Mouse (Mus musculus) CD8-positive naive resting alpha-beta T cell, adult 57 days (primary cell): ENCODE results near the gene Ascl1. TPM values are rescaled to one million over a fixed set of nuclear protein-coding genes. Genes with fewer than 3 reads are reported as not detected.

Experiments used
- total RNA-seq: library from RNA; stranded (reverse); gene quantifications from one replicate; pipeline ENCODE4 v1.2.4, GENCODE M21; 2023

Ascl1 gene
- total RNA-seq: not detected

DNA sequence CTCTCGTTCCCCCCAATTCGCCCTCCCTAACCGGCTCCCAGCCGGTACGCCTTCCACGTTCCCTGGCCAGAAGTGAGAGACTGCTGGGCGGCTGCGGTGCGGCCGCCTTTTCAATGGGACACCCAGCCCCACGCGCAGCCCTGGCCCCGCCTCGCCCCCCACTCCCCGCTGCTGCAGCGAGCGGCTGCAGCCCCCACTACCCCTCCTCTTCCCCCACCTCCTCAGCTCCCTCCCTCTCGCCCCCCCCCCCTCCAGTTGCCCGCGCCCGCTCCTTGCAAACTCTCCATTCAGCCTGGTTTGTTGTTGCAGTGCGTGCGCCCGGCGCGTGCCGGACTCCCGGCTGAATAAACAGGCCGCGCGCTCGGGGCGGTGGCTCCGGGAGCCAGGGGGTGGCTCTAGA, at the start of gene Ascl1:
TSS of gene Ascl1 (minus strand) at position 85 of the 400 bp plus-strand sequence.

DNA sequence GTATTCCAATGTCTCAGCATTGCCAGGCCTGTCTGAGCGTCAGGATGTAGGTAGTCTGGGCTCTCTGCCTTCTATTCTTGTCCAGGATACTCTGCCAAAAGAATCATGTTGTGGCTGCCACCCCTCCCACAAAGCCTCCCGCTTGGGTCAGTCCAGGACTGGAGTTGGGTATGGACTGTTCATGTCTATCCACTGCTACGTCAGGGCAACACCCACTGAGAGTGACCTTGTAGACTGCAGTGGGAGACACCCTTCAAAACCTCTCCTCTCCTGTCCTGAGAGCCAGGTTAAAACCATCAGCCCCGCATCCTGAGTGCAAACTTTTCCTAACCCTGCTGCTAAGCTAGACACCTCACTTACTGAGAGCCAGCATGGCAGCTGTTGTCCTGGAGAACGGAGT, 28.2 kb upstream of the Ascl1 start, which contains the start of gene Pah:
TSS of gene Pah (plus strand) at position 150 of the 400 bp plus-strand sequence.

Other genes with a start within 250 kb of the Ascl1 start
- gene Pah, start 28.1 kb upstream of the Ascl1 start, total RNA-seq: not detected